Mouse (Mus musculus): ENCODE measurements at regions not wholly inside any gene's neighbourhood (a gene's known extent, or its start where the extent isn't known, plus 50 kb on each side); places are given as distances from the start of the nearest gene placed in this dataset.

- DNase-seq: no peak
Measured at GRCm38 (mm10) chr12:77179138-77179537, 58.8 kb upstream of the Fut8 start.

DNA sequence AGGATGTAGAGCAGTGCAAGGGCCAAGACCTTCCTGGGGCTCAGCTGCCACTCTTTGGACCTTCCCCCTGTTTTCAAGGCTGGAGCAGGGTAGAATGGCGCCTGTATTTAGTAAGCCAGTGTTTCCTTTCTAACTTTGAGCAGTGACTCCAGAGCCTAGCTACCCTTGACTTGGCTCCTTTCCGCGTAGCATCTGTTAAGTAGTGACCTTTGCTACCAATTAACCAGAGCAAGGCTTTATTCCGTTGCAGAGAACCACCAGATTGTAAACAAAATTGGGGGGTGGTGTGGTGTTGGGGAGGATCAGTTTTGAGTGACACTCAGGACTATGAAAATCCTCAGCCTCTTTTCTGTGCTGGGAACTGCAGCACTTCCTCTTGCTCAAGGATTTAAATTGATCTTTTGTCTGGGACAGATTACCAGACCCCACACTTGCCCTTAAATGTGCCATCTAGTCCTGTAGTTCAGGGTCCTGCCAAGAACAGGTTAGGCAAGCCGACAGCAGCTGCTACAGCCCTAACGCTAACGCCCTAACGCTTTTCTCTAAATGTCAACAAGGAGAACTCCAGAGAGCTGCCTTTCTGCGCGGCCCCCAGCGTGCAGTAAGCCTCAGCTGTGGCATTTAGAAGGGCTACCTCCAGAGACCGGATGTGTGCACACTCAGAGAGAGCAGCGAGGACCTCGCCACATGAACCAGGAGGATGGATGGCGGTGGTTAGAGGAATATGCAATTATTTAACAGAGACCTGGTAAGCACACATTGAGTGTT, 59.9 kb upstream of the Fut8 start:
- DNase-seq: peak; percentile 53

GRCm38 (mm10) chr12:77177303-77177702, 60.6 kb upstream of the Fut8 start:
- no peak for DNase-seq

DNA sequence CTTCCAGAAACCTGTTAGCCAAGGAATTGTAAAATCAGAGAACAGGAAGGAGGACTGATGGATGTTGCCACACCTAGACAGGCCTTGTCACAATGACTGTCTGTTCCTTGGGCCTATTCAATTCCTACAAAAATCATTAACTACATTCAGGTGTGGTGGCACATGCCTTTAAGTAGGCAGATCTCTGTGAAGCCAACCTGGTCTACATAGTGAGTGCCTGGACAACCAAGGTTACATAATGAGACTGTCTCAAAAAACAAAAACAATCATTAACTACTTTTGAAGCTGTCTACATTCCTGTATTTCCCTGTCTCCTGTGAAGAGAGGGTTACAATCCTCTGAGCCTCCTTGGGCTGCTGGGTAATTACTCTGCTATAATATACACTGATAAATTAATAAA, 63.9 kb upstream of the Fut8 start:
- no peak for DNase-seq

DNA sequence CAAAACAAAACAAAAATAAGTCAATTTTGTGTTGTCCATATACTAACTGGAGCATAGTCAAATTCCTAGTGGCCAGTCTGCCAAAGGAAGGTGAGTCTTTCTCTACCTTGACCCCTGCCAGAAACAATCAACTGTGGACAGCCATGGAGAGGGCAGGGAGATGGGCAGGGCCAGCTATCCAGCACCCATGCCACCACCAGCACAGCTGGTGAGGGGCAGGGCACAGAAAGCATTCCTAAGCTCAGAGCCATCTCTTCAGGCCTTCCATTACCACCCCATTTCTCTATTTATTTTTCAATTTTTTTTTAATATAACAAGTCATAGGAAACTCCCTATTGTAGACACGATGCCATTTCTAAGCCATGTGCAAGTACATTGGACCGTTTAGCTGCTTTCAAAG, 65.4 kb upstream of the Fut8 start:
- no peak for DNase-seq

GRCm38 (mm10) chr12:77170257-77170656, 67.7 kb upstream of the Fut8 start:
- DNase-seq: no peak

DNA sequence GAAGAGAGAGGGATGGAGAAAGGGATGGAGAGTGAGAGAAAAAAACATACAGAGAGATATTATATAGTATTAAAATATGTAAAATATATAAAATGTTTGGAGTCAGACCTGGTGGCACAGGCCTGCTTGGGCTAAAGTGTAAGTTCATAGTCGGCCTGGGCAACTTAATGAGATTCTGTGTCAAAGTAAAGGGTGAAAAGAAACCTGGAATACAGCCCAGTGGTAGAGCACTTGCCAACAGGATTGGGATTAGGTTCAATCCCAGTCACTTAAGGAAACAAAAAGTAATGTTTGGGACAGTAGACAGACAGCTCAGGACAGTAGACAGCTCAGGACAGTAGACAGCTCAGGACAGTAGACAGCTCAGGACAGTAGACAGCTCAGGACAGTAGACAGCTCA, 69.6 kb upstream of the Fut8 start:
- DNase-seq: no peak

DNA sequence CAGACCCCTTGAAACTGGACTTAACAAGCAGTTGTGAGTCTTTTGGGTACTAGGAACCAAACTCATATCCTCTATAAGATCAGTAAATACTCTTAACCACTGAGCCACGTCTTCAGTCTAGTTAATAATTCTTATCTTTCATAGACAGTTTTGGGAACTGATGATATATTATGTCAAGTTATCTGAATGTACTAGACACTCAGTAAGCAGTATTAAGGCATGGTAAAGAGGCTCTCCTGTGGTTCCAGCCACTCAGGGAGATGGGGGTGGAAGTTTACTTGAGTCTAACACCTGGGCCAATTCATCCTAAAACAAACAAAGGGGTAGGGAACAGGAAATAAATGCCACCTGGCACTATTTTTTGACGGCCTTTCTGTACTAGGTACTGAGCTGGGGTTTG, 81.2 kb upstream of the Fut8 start:
- DNase-seq: no peak

GRCm38 (mm10) chr12:77155626-77156025, 82.3 kb upstream of the Fut8 start:
- DNase-seq: no peak

GRCm38 (mm10) chr12:77151471-77151870, 86.5 kb upstream of the Fut8 start:
- DNase-seq: no peak

GRCm38 (mm10) chr12:77149835-77150234, 88.1 kb upstream of the Fut8 start:
- DNase-seq: no peak

DNA sequence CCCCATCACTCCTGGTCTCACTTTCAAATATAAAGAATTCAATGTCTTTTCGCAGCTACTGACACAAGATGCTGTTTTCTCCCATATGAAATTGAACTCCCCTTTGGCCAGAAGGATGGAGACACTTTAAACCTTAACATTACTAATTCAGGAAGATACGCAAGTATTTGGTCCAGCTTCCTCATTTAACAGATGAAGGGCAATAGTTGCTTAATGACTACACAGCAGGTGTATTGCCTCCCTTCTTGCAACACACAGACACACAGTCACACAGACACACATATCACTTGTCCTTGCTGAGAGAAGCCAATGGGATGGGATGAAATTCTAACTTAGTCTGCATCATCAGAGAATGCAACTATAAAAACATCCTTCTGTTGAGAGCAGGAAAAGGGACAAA, 89.8 kb upstream of the Fut8 start:
- no peak for DNase-seq

- DNase-seq: peak; percentile 44
Measured at GRCm38 (mm10) chr12:77143958-77144357, 94.0 kb upstream of the Fut8 start.

- DNase-seq: no peak
Measured at GRCm38 (mm10) chr12:77143521-77143920, 94.4 kb upstream of the Fut8 start.

GRCm38 (mm10) chr12:77143105-77143504, 94.8 kb upstream of the Fut8 start:
- DNase-seq: no peak

DNA sequence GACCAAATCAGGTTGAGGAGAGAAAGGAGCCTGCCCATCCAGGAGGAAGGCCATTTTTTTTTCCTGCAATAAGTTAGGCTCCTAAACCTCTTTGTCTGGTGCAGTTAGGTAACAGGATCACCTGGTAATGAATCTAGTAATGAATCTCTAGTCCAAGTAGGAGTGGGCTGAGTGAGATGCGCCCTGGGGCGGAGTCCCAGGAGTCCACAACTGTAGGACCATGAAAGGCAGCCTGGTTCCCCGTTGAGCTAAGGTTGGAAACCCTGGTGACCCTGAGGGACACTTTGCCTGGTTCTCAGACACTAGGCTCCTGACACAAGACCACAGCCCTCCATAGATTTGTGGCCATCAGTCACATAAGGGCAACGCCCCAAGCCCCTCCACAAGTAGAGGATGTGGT, 95.7 kb upstream of the Fut8 start:
- DNase-seq: no peak

DNA sequence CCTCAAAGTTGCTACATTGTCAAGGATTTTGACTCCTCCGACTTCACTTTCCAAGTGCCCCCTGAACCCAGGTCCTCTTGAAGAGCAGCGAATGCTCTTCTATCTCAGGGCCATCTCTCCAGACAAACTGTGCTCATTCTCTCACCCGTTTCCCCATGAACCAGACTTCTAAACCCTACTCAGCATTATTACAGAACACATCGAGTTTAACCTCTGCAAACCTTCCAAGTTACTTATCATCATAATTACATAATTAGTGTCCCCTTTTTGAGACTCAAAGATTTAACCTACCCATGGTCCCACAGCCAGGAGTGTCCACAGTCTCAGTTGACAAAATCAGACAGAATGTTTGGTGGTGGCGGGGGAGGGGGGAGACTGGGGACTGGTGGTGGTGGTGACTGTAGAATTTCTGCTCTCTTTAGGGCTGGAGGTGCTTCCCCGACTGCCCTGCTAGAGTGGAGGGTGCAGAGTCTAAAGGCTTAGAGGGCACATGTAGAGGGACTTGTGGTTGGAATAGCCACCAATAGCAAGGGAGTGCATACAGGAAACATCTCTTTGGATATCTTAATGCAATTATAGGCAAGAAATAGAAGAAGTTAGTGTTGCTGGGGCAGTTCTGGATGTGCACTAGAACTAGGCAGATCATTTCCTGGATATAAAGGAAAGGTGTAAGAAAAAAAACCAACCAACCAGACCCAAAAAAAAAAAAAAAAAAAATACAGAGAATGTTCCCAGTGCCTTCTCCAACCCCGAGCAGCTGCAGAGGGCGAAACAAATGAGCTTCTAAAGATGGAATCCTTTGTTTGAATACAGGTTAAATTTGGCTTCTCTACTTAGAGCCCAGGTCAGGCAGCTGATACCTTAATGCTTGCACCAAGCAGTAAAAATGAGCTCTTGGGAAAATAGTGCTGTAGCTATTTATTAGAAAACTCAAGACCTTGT, 96.4 kb upstream of the Fut8 start:
- DNase-seq: no peak

GRCm38 (mm10) chr12:77140656-77141055, 97.3 kb upstream of the Fut8 start:
- DNase-seq: no peak

GRCm38 (mm10) chr12:77140141-77140540, 97.8 kb upstream of the Fut8 start:
- DNase-seq: peak; percentile 47

- DNase-seq: no peak
Measured at GRCm38 (mm10) chr12:77139718-77140117, 98.2 kb upstream of the Fut8 start.

- peak; percentile 18 for DNase-seq
Measured at GRCm38 (mm10) chr12:77138506-77139201, 99.3 kb upstream of the Fut8 start.

GRCm38 (mm10) chr12:77137291-77137830, 100.6 kb upstream of the Fut8 start:
- no peak for DNase-seq

DNA sequence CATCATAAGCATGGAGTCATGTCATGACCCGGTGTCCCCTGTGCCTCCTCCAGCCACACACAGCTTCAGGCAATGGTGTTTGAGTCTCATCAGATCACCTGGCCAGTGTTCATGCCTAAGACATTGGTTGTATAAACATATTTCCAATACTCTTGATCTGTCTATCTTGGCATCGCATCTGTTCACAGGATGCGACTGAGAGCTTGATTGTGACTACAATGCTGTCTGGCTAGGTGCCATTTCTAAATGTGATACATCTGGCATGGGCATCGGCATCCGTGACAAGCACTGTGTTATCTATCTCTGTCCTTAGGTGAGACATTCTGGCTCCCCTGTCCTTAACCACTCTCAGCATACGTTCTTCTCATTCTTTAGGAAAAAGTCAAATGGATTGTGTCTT, 102.3 kb upstream of the Fut8 start:
- no peak for DNase-seq
